Mouse (Mus musculus) heart, postnatal 0 days (tissue): ENCODE results near the gene Rapgef2.

Experiments
- CTCF ChIP-seq: IDR thresholded peaks from 2 replicates; pipeline ENCODE4 v1.5.1; 2016; ENCODE audit warnings: antibody characterized with exemption, control low read depth, low read depth
- EP300 ChIP-seq: IDR thresholded peaks from 2 replicates; pipeline ENCODE4 v1.6.1; 2016; ENCODE audit warnings: antibody characterized with exemption, low read depth

DNA sequence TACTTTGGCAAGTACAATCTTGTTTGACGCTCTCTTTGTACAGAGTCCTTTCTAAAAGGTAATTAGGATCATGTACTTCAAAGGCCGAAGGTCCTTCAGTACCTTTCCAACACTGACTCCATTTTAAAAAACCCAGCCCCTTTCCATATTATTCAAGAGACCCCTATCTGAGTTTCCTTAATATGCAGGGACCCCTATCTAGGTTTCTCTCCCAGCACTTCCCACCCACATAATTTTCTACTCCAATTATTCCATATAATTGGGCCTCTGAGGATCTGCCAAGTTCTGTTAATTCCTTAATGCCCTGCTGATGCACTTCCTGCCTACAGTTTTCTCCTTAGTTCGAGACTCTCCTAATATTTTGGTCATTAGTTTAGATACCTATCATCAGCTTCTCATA, 10.3 kb upstream of the Rapgef2 start:
- TF ChIP-seq CTCF = no peak
- TF ChIP-seq EP300 = no peak
